Mouse (Mus musculus) ES-E14 (cell line): Measurements from ENCODE around the gene Mif4gd.

Experiments used
- HCFC1 ChIP-seq: IDR thresholded peaks from 2 replicates; pipeline ENCODE4 v1.6.1; 2012; ENCODE audit warnings: low read length, inconsistent platforms, borderline replicate concordance; ENCODE audit not compliant: insufficient read depth
- MAFK ChIP-seq: IDR thresholded peaks from 2 replicates; pipeline ENCODE4 v1.6.1; 2014; ENCODE audit warnings: mild to moderate bottlenecking, low read depth, low read length, inconsistent platforms; ENCODE audit not compliant: insufficient read depth
- ZNF384 ChIP-seq: IDR thresholded peaks from 2 replicates; pipeline ENCODE4 v1.6.1; 2012; ENCODE audit warnings: low read depth, low read length, inconsistent platforms

- TF ChIP-seq MAFK: no peak
- TF ChIP-seq HCFC1: no peak
- no peak for TF ChIP-seq ZNF384
Measured at GRCm38 (mm10) chr11:115647459-115647858, 34.7 kb upstream of the Mif4gd start.
